Mouse (Mus musculus) testis, adult 2 months (tissue): ENCODE results near the gene Grip1. TPM values are rescaled to one million over a fixed set of nuclear protein-coding genes. Genes with fewer than 3 reads are reported as not detected.

Experiments used
- H3K27ac ChIP-seq: fragments of 200-500 bp; 2 replicates; pipeline ENCODE4 v1.5.1; 2012; ENCODE audit warnings: low read depth, low read length; ENCODE audit not compliant: control insufficient read depth, insufficient read depth
- H3K27me3 ChIP-seq: fragments of 200-500 bp; 2 replicates; pipeline ENCODE4 v1.6.1; 2012; ENCODE audit warnings: mild to moderate bottlenecking, low read length, moderate library complexity; ENCODE audit not compliant: control insufficient read depth, insufficient read depth
- H3K36me3 ChIP-seq: fragments of 200-500 bp; 2 replicates; pipeline ENCODE4 v1.6.1; 2012; ENCODE audit warnings: mild to moderate bottlenecking, low read length; ENCODE audit not compliant: control insufficient read depth, insufficient read depth
- H3K4me1 ChIP-seq: fragments of 200-500 bp; 2 replicates; pipeline ENCODE4 v1.6.1; 2012; ENCODE audit warnings: low read length; ENCODE audit not compliant: control insufficient read depth, insufficient read depth
- H3K4me3 ChIP-seq: fragments of 200-500 bp; 2 replicates; pipeline ENCODE4 v1.5.1; 2012; ENCODE audit warnings: low read depth, mild to moderate bottlenecking, low read length, moderate library complexity, mixed read lengths; ENCODE audit not compliant: control insufficient read depth
- CTCF ChIP-seq: fragments of 200-500 bp; IDR thresholded peaks from 2 replicates; pipeline ENCODE4 v1.5.1; 2012; ENCODE audit warnings: low read depth, mild to moderate bottlenecking, inconsistent platforms, low read length, moderate library complexity; ENCODE audit not compliant: control insufficient read depth, insufficient read depth, insufficient replicate concordance
- POLR2A ChIP-seq: fragments of 200-500 bp; IDR thresholded peaks from 2 replicates; pipeline ENCODE4 v1.6.1; 2012; ENCODE audit warnings: low read depth, mild to moderate bottlenecking, inconsistent platforms, low read length, moderate library complexity; ENCODE audit not compliant: control insufficient read depth
- polyA plus RNA-seq: library from polyadenylated mRNA; depleted of rRNA; stranded (reverse); fragments of >200 nt; gene quantifications from 2 replicates; pipeline ENCODE4 v1.2.3, GENCODE M21; 2012

Gene Grip1
- polyA plus RNA-seq, 1 experiment, result 84.3 TPM

GRCm38 (mm10) chr10:119447392-119447914 lies 6.2 kb upstream of the Grip1 start:
- TF ChIP-seq POLR2A, result no peak
- TF ChIP-seq CTCF, result no peak
- H3K36me3 ChIP-seq, result no peaks in the 10 kb centered on the region
- no peak overlapping the region for H3K4me3 ChIP-seq

GRCm38 (mm10) chr10:119447930-119448329 lies 5.7 kb upstream of the Grip1 start:
- Histone ChIP-seq H3K4me1 (peaks cover 2% of the 10 kb centered on the region; the same call in 1 of the 2 replicates), H3K4me3 (no peak overlapping the region), H3K27ac (no peak overlapping the region), H3K36me3 (no peaks in the 10 kb centered on the region), H3K27me3 (no peaks in the 10 kb centered on the region)
- TF ChIP-seq CTCF (no peak), POLR2A (no peak)

More at GRCm38 (mm10) chr10:119447392-119447914, 6.2 kb upstream of the Grip1 start:
- H3K27ac ChIP-seq, result no peak overlapping the region
- H3K27me3 ChIP-seq, result no peaks in the 10 kb centered on the region
- H3K4me1 ChIP-seq, result no peaks in the 10 kb centered on the region; the same call in 1 of the 2 replicates

- TF ChIP-seq POLR2A (no peak), CTCF (no peak)
- Histone ChIP-seq H3K27me3 (0 out of 2 replicates have a peak, but pooled peaks cover 4% of the 10 kb centered on the region), H3K4me3 (no peak overlapping the region), H3K27ac (no peak overlapping the region), H3K4me1 (peaks cover 12% of the 10 kb centered on the region), H3K36me3 (no peaks in the 10 kb centered on the region)
These were observed 932 bp upstream of the Grip1 start for GRCm38 (mm10) chr10:119452698-119453097.

- Histone ChIP-seq H3K36me3 (no peaks in the 10 kb centered on the region), H3K27me3 (0 out of 2 replicates have a peak, but pooled peaks cover 4% of the 10 kb centered on the region), H3K27ac (peak overlapping the region; percentile 36; the same call in 1 of the 2 replicates), H3K4me1 (peaks cover 12% of the 10 kb centered on the region), H3K4me3 (peak overlapping the region; percentile 47)
- no peak for TF ChIP-seq POLR2A
These were observed 557 bp downstream of the Grip1 start for GRCm38 (mm10) chr10:119454106-119454667.

GRCm38 (mm10) chr10:119454668-119455542 lies 1.3 kb downstream of the Grip1 start:
- TF ChIP-seq POLR2A (no peak), CTCF (no peak)
- Histone ChIP-seq H3K4me1 (peaks cover 12% of the 10 kb centered on the region), H3K36me3 (no peaks in the 10 kb centered on the region), H3K27me3 (0 out of 2 replicates have a peak, but pooled peaks cover 4% of the 10 kb centered on the region), H3K4me3 (peak overlapping the region; percentile 47), H3K27ac (peak overlapping the region; percentile 36; the same call in 1 of the 2 replicates)

GRCm38 (mm10) chr10:119455543-119455940 lies 1.9 kb downstream of the Grip1 start:
- no peak for TF ChIP-seq POLR2A
- no peak for TF ChIP-seq CTCF
- Histone ChIP-seq H3K4me1 (peaks cover 12% of the 10 kb centered on the region), H3K27ac (no peak overlapping the region), H3K27me3 (0 out of 2 replicates have a peak, but pooled peaks cover 4% of the 10 kb centered on the region), H3K36me3 (no peaks in the 10 kb centered on the region), H3K4me3 (no peak overlapping the region)

GRCm38 (mm10) chr10:119457121-119457520 lies 3.5 kb downstream of the Grip1 start:
- Histone ChIP-seq H3K4me3 (no peak overlapping the region), H3K4me1 (peaks cover 12% of the 10 kb centered on the region), H3K36me3 (no peaks in the 10 kb centered on the region), H3K27ac (no peak overlapping the region), H3K27me3 (0 out of 2 replicates have a peak, but pooled peaks cover 4% of the 10 kb centered on the region)
- TF ChIP-seq POLR2A (no peak), CTCF (no peak)
